Mouse (Mus musculus) kidney, adult 2 months (tissue): ENCODE measurements around the gene Sh2d3c.

Experiments
- CTCF ChIP-seq: fragments of 200-500 bp; conservative IDR thresholded peaks from 2 replicates; pipeline ENCODE4 v1.5.1; 2011; ENCODE audit warnings: low read depth, mild to moderate bottlenecking, control low read depth, low read length, moderate library complexity, mixed read lengths; ENCODE audit not compliant: insufficient read depth, insufficient read length
- POLR2A ChIP-seq: fragments of 200-500 bp; IDR thresholded peaks from one replicate; pipeline ENCODE4 v1.6.1; 2011; ENCODE audit warnings: low read depth, low read length, control low read depth

- TF ChIP-seq CTCF (no peak), POLR2A (no peak)
These were observed 28.2 kb downstream of the Sh2d3c start for GRCm38 (mm10) chr2:32749082-32749481.
